Mouse (Mus musculus) layer of hippocampus, postnatal 25 days (tissue): ENCODE measurements around the gene Ctsz. TPM values are rescaled to one million over a fixed set of nuclear protein-coding genes. Genes with fewer than 3 reads are reported as not detected.

Source experiments
- DNase-seq, 2 experiments: peaks; one replicate each; pipeline ENCODE4 v3.0.0; 2022; ENCODE audit warnings: mixed read lengths in 2 of 2, low spot score in 1 of 2; ENCODE audit errors: extremely low spot score in 1 of 2
- total RNA-seq, 2 experiments: library from RNA; stranded (reverse); gene quantifications; 2 replicates each; pipeline ENCODE4 v1.2.3; 2021

Ctsz gene
- 10 to 100 TPM; 29.4 to 31.0 TPM for total RNA-seq

DNA sequence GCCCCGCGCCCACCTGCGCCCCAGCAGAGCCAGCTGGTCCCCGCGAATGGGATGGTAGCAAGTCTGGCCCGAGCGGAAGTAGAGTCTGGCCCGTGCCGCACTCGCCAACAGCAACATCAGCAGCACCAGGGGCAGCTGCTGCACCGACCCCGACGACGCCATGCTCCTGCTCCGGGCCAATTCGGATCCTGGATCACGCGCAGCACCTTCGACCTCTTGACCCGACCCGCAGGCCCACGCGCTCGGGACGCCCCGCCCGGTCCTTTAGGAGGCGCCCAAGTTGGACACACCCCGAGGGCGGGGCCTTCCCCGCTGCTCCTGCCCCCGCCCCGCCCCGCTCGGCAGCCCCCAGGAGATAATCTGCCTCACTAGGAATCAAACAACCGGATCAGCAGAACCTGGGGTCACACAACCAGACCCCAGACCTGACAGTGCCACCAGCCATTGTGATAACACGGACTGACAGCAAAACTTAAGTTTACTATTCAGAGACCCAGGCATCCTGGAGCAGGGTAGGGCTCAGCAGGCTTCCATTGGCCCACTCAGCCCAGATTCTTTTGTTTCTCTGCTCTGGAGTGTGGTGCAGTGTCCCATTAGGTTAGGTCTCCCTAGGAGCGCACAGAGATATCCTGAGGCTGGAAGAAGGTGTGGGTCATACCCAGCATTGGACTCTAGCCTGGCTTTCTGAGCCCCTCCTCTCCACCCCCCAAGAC lies at the start of gene Ctsz:
Gene Ctsz, minus strand, starts transcription at position 303 of the 713 bp plus-strand sequence.
- peak; percentile 29 to 32 for DNase-seq

DNA sequence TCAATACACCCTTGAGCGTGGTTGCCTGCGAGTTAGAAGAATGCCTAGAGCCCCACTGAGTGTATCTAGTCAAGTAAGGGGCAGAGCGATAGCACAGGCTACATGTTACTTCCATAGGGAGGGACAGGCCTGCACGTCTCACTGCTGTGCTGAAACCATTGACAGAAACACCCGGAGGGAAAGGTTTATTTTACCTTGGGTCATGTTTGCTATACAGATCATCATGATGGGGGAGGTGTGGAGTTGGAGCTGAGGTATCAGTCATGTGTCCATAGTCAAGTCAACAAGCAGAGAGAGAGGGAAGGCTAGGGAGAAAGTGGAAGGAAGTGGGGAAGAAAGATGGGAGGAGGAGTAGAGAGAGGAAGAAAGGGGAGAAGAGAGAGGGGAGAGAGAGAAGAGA lies 48.2 kb upstream of the Ctsz start:
- no peak for DNase-seq

DNA sequence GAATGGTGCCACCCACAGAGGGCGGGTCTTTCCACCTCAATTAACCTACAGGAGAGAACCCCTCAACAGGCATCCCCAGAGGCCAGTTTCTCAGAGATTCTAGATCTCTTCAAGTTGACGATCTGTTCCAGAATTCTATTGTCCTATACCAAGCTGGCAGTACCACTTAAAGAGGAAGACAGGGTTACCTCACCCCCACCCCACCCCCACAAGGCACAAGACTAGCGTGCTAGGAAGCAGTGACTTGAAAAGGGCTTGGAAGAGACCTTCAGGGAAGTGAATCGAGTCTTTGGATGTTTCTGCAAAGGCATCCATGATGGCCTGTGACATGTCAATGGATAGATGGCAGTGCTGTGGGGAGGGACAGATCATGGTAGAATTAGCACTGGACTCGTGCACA lies 39.9 kb upstream of the Ctsz start:
- no peak for DNase-seq

DNA sequence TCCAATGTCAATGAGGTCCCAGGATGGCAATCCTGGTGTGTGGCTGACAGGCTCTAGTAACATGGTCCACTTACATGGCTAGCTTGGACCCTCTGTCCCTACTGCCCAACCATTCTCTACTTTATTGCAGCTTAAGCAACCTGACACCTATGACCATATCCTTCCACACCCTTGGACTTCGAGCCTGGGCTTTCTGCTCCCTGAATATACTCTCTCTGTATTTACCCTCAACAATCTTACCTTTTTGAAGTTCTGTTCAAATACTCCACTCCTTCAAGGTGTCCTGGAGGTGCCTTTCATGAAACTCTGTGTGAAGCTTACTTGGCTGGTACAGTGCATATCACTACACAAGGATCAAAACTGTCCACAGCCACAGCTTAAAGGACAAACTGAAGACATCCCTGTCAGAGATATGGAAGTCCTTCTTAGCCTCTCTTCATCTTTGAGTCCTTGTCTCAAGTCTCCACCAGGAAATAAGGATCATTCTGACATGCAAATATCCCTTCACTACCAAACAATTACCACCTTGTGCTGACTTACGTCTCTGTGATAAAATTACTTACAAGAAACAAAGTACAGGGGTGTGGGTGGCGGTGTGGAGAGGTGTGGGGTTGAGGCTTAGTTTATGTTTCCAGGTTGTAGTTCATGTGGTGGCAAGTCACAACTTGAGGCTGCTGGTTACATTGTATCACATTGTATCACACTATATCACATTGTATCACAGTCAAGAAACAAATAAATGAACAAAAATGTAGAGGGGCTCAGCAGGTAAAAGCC lies 38.9 kb upstream of the Ctsz start:
- DNase-seq: no peak

DNA sequence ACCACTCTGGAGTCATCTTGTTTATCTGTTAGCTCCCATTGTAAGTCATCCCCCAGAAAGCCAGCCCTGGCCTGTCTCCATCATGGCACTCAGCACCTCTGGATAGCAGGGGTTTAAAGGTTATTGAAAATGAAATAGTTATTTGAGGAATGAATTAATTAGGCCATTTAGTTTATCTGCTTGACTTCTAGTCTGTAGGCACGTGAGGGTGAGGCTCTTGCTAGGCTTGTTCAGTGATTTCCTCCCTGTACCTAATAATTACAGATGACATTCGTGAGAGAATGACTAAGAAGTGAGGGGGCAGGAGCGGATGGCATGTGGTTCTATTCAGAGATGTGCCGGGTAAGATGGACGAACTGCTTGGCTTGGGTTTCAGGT lies 34.7 kb upstream of the Ctsz start:
- no peak for DNase-seq

DNA sequence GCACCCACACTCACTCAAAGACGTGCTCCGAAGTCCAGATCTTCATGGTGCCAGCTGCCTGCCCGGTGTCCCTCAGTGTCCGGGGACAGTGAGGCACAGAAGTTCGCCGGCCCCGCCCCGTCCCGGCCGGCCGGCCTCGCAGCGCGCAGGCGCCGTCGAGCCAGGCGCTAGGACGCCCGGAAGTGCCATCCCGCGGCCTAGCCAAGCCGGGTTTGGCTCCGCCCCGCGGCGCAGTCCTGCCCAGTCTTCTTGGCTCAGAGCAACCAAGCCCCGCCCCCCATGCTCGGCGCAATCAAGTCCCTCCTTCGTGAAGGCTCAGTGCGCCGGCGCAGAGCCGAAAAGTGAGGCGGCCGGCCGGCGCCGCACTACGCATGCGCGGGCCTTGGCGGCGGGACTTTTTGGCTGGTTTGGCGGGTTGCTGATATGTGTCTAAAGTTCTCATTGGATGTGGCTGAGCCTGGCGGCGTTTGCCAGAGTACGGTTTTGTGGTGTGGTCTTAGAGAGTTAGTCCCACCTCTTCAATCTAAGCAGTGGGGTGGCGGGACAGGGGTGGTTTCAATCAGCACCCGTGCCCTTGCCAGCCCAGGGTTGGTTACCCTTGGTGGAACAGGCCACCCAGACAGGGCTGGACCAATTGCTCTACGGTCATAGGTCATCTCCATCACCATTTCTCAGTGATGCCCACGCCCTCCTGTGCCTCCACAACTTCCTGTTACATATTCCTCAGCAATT lies 34.1 kb upstream of the Ctsz start, which contains the start of gene Prelid3b:
Gene Prelid3b, minus strand, starts transcription at position 264 of the 732 bp plus-strand sequence.
- peak; percentile 97 to 98 for DNase-seq

DNA sequence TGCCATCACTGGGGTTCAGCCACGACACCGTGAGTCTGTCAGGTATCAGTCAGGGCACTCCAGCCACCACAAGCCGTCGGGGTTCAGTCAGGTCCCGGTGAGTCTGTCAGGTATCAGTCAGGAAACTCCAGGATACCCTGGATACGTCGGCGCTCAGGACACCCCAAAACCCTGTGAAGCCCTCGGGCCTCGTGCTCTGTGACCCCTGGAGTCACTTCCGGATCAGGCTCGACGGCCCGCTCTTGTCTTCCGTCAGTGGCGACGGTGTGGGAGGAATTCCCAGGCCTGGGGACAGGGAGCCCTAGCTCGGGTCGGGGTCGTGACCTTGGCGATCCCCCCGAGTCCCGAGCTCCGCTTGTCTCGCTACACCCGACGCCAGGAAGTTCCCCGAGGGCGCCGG lies 33.6 kb upstream of the Ctsz start:
- DNase-seq: no peak

DNA sequence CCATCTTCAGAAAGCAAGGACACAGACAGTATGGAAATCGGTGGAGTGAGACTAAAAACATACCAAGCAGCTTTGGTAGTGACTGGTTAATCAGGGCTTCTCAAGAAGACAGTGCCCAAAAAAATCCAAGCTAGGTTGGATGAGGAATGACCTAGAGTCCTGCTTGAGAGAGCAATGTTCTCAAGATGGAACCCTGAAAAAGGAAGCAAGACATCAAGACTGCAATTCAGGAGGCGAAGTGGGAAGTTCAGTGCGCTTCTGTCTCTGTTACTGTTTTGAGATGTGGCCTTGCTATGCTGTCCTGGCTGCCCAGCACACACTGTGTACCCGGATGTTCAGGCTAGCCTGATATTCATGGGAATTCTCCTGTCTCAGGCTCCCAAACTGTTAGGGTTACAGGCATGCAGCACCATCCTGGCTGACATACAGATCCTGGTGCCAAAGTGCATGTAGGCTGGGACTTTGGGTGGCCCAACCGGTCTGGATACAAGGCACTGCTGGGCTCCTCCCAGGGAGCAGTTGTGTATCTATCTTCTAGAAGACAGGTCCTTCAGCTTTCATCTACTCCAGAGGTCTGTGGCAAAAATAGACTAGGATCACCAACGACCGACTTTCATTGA lies 32.1 kb upstream of the Ctsz start:
- no peak for DNase-seq

DNA sequence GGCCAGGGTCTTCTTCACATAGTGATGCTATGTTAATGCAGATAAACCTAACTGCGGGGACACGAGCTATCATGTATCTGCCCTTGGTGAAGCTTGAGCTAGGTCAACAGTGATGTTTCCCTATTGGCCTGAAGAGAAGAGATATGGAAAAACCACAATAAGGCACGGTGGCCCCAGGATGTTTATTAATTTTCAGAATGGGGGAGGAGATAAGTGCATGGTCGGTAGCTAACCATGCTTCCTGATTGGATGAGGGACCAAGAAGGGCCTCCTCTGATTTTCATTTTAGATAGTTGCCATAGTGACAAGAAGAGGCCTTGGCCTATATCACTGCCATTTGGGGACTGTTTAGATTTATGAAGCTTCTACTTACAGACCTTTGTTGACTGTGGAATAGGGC lies 31.5 kb upstream of the Ctsz start:
- no peak for DNase-seq

DNA sequence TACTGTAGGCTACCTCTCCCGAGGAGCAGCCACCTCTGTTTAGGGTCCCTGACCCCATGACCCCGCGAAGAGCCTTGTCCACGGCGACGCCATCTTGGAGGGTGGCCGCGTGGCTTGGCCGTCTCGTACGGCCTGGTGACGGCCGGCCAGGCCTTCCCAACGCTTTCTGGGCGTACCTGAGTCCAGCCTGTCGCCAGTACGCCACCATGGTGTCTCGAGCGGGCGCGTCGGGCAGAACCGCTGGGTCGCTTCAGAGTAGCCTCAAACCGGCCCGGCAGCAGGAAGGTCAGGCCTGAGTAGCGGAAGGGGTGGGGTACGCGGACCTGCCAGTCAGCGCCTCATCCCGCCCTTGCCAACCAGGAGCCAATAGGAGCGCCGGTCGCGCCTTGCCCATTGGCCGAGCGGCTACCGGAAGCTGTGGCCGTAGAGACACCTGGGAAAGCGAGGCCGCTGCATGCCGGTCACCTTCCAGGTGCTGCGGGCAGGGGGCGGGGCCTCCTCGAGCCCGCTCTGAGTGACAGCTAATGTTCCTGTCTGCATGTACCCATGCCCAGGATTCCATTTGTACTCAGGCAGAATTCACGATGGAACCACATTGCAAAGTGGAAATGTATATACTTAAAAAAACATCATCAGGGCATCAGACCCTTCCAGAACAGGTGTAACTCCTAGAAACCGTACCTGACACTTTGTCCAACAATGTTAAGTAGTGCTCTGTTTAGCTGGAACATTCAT lies 25.1 kb upstream of the Ctsz start, which contains the start of gene Atp5e:
Gene Atp5e, minus strand, starts transcription at position 317 of the 735 bp plus-strand sequence.
- peak; percentile 88 to 90 for DNase-seq

DNA sequence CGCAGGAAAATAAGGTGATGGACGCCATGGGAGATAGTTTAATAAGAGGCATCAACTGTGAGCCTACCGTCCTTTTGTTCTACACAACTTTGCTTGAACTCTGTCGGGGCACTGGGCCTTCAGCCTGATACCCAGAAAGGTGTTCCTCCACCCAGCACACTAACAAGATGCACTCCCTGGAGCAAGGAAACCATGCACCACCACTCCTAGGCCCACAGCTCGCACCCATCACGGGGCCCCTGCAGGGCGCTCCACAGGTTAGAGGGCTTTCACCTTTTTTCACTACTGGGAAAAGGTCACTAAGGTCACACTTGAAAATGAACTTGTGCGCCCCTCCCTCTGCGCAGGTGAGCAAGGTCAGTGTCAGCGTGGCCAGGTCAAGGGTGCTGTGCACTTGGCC lies 24.5 kb upstream of the Ctsz start:
- peak in 1 of 2 experiments; percentile 21 for DNase-seq

DNA sequence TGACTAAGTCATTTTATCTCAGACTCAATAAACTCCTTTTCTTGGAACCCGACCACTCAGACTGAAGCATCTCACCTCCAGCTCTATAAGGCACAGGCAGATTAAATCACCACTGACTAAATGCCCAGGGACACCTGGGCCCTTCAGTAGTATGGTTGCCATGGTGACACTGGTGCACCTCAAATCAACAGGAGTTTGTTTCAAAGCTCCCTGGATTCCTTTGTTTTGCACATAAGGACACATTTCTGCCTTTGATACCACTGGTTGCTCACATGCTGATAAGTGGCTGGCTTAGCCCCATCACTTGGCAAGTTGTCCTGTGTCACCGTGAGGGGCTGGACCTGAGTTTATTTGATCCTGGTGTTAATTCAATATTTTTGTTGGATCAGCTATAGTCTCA lies 20.5 kb upstream of the Ctsz start:
- DNase-seq: no peak

DNA sequence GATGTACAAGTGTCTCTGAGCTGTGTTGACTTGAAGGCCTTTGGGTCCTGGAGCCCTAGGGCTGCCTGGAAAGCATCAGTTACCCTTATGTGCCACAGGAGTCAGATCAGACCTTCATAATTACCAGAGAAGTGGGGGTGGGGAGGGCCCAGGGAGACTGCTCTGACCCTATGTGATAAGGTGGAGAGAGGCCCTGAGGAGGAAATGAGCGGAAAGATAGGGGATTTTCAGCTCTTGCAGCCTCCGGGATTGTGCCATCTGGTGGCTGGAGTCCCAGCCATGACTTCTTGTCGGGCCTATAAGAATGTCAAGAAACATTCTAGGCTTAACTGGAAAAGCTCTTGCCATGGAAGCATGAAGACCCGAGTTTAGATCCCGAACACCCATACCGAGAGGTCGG lies 14.8 kb upstream of the Ctsz start:
- no peak for DNase-seq

DNA sequence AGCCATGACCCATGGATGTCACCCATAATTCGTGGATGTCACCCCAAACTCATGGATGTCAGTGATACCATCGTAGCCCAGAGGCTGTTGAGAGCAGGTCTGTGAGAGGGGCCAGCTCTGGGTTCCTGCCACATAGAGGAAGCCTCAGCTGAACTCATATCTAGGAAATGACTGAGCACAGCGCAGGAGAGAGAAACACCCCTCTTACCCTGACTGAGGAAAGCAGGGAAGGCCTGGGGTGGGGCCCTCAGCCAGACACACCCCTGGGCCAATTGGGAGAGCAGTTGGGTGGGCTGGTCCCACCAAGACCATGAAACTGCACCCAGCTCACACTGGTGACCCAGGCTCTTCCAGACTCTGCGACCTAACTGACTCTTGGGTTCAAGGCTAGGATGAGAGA lies 11.5 kb upstream of the Ctsz start, which contains the start of gene Tubb1:
Gene Tubb1, plus strand, starts transcription at position 343 of the 400 bp plus-strand sequence.
- DNase-seq: no peak

DNA sequence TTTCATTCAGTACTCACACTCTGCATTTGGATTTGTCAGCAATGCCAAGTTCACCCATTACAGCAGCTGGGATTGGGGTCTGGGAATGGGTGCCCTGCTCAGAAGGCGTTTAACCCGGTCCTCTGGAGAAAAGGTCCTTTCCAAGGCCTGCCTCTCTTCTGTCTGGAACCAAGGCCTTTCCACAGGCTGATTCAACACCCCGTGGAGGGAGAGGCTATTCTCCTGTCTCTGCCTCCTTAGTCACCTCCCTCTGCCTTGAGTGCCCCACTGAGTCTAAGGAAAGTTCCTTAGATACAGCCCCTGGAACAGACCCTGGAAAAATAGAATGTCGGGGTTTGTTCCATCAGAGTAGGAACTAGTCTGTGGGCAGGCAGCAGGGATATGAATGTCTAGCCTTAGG lies 9.6 kb upstream of the Ctsz start:
- no peak for DNase-seq

DNA sequence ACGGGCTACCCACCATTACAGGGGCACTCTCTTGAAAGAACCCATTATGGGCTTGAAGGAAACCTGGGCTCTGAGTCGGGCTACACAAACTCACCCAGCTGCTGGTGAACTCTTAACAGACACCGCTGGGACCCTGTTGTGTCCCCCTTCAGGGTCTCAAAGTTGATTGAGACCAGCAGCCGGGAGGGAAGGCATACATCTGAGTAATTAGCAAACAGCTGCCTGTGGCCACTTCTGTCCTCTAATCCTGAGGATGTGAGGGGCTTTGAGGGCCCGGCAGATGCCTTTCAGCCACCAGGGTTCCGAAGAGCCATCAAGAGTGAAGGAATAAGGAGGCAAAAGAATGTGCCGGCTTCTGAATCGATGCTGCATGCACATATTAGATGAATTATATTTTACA lies 8.1 kb upstream of the Ctsz start:
- no peak for DNase-seq

DNA sequence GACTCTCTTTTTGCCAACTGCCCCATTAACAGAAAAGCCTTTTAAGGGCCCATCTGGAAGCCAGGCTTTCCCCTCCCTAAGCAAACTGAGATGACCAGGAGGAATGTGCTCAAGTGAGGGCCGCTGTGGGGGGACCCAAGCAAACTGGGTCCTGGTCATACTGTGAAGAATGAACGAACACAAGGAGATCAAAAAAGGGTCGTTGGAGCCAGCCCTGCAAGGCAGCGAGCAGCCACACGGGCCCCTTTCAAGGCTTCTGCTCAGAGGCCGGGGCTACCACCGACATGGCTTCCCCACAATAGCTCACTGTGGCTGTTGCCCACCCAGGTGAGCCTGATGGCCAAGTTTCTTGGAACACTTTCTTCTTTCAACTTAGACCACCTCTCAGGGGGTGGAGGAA lies 7.7 kb upstream of the Ctsz start:
- DNase-seq: no peak

DNA sequence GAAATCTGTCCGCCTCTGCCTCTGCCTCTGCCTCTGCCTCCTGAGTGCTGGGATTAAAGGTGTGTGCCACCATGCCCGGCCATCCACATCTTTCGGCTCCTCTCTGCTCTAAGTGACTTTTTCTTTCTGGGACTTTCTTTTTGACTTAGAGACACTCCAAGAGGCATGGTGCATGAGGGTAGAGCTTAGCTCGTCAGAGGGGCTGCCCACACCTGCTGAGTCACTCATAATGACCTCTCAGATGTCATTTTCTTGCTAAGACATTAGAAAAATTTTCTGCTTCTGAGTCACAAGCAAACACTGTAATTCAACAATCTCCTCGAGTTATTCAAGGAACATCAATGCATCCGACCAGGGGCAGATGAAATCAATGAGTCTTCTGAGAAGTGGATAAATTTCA lies 6.2 kb upstream of the Ctsz start:
- DNase-seq: no peak

DNA sequence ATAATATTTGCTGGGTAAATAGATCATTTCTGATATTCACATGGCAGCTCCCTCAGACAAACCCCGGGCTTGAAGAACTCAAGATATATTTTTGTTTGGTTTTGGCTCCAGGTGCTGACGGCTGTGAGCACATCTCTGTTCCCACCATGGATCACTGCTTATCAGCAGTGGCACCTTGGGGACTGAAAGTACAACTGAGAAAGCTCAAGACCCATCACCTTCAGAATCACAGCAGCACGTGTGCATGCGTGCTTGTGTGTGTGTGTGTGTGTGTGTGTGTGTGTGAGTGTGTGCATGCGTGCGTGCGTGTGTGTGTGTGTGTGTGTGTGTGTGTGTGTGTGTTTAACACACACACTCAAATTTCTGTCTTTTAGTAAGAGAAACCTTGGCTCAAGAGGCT lies 5.5 kb upstream of the Ctsz start:
- DNase-seq: no peak

DNA sequence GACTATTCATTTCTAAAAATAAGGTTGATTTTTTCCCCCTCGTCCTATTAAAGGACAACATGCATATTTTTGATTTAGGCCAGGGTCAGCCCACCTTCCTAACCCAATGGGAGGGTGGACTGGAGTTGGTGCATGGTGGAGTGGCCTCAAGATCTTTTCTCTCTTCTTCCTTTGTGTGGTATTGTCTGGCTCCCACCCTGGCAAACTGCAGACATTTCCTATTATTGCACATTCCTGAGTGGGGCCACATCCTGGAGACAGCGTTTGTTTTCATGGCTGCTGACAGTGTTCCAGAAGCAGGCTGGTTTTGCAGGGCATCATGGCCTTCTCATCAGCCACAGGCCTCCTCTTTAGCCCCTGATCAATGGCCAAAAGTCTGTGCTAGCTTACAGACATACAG lies 4.2 kb upstream of the Ctsz start:
- DNase-seq: no peak
